Mouse (Mus musculus) NIH3T3 (cell line): ENCODE measurements around the gene Rabgap1l.

Source experiments
- DNase-seq: peaks from one replicate; pipeline ENCODE4 v3.0.0-alpha.2; 2012; ENCODE audit warnings: low read depth

Rabgap1l gene

DNA sequence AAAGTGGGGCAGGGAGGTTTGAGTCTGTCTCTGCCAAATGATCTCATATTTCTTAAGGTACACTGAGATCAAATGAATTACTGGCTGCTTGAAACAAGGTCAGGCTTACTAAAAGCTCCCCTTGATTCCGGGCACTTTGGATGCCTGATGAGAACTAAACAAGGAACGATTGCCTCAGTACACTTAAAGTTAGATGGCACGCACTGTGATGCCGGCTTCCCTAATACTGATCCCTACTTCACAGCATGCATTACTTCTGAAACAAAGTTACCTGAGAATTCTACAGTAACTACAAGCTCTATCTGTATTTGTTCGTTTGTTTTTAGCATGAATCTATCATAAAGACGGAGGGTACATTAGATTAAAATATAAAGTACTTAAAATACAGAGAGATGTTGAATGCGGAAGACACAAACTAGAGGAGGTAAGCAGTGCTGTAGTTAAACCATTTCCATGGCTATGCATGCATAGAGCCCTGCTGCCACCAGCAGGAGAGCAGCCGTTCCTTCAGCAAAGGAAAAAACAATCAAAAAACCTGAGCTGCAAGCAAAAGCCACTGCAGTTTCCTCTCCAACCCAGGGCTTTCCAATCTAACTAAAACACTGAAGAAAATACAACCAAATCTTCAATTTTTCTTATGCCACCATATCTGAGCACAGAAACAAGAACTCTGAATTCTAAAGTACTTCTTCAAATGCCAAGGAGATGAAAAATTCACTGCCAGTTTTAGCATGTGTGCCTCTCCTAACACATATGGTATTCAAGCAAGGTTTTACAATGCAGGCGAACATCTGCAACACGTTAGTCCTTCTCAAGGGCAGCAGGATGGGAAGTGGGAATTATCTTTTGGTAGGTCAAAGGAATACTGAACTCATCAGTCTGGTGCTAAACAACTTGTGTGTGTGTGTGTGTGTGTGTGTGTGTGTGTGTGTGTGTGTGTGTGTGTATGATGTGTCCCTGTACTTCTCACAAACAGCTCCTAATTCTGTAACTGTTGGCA is 415.4 kb downstream of the Rabgap1l start:
- peak; percentile 79 for DNase-seq

DNA sequence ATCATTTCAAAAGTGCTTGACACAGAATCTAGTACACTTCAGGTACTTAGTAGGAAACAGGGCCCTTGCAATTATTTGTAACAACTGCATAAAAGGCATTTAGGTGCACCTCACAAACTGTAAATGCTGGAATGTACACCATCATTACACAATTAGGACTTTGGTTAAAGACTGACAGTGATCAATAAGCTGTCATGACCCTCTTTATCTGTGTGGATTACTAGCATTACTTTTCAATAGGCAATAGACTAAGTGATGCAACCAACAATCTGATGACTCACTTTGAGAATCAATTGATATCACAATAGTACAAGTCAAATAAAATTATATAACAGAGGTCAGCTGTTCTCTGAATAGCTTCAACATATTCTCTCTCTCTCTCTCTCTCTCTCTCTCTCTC is 418.5 kb downstream of the Rabgap1l start:
- no peak for DNase-seq

DNA sequence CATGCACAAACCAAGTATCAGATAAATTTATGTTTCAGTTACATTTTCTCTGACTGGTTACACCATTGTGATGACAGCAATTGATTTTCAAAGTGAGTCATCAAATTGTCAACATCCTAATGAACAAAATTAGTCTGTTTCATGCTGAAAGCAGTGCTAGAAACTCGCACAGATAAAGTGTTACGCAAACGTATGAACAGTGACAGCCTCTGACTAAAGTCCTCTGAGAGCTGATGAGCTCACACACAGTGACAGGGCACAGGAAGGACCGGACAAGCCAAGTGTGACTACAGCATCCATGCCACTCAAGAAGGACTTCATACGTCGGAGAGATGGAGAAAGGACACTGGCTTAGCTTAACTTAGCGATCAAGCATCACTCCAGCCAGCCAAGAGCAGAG is 419.7 kb downstream of the Rabgap1l start:
- no peak for DNase-seq

DNA sequence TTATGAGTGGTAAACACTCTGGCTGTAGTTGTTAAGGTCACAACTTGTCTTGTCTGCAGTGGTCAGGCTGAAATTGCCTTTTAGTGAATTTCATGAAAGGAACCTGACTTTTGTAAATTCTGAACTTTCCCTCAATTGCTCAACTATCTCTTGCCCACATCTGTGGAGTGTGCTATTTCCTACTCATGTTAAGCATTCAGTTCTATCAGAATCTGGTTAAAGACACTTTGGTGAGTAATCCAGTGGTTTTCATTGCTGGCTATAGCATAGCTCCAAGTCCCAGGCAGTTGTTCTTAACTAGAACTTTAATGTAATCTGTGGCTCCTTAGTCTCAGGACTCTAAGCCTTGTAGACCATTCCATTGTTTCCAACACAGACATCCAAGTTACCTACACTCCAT is 421.3 kb downstream of the Rabgap1l start:
- peak; percentile 24 for DNase-seq

DNA sequence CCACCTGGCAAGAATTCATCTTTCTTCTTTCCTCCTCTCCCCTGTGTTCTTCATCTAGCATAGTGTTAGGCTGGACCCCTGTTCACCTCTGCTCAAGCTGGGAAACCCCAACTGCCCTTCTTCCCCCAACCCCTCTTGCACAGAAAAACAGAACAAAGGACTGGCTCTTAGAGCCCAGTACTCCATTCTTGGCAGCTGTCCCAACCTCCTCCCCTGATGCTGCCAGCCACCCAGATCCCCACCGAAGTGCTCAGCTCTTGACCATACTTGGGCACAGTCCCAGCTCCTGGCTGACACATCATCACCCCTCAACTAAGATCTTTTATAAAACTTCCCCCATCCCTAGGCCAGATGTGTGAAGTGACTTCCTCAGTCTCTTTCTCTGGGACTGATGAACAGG is 422.5 kb downstream of the Rabgap1l start:
- DNase-seq: peak; percentile 71

DNA sequence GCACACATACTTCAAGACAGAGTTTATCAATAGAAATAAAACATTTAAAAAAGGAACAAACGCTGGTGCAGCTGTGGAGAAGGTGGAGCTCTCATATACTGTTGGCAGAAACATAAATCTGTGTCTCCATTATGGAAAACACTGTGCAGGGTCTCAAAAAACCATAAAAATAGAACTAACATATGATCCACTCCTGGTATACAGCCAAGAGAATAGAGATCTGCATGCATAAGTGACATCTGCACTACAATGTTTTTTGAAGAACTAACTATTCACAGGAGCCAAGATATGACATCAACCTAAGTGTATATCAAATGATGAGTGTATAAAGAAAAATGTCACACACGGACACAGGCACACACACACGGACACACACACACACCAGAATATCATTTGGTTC is 426.4 kb downstream of the Rabgap1l start:
- no peak for DNase-seq

DNA sequence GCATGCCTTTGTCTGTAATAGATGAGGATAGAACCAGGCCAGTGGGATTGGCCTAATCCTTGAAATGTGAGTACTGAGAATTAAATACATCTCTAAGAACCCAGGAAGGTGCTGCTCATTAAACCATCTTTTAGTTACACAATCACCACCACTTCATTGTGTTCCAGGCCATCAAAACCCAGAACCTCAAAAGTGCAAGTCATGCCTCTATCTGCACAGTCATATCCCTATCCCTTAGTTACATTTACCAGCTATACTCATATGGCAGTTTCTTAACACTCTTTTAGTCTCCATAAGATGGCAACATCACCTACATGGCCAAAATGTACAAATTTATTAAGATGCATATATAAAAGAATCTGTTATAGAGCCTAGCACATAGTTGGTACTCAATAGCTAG is 435.7 kb downstream of the Rabgap1l start:
- no peak for DNase-seq

DNA sequence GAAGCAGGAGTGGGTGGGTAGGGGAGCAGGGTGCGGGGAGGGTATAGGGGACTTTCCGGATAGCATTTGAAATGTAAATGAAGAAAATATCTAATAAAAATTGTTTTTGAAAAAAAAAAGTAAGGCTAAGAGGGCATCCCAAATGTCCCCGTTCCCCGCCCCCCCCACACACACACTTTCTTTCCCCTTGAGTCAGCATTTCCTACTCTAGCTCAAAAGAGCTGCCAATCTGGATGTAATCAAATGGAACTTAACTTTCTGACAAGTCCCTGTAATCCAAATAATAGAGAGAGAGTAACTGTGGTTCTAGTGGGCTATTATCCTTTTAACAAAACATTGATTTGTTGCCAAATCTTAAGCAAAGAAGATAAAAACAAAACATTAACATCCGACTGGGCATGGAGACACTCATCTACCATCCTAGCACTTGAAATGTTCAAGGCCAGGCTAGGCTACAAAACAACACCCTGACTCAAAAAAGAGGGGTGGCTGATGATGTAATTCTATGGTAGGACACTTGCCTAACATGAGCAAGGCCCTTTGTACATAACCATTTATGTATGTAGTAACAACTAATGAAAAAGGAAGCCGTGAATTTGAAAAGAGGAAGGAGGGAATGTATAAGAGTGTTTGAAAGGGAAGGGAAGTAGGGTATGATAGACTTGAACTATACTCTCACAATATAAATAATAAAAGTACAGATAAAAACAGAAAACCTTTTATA is 439.1 kb downstream of the Rabgap1l start:
- no peak for DNase-seq

DNA sequence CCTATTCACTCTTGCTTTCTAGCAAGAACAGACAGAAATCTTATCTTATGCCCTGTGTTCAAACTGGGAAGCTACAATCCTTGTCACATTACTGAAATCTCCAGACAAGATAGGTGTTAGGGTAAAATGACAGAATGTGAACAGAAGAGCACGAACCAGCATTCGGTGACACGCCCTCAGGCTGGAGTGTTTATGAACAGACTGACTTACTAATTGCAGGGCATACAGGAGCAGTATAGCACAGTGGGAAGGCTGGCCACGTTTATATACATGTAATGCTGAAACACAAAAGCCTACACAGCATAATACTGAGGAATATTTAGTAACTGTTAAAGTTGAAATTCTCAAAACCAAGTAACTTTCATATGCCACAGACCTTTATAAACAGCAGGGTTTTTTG is 440.7 kb downstream of the Rabgap1l start:
- DNase-seq: no peak

DNA sequence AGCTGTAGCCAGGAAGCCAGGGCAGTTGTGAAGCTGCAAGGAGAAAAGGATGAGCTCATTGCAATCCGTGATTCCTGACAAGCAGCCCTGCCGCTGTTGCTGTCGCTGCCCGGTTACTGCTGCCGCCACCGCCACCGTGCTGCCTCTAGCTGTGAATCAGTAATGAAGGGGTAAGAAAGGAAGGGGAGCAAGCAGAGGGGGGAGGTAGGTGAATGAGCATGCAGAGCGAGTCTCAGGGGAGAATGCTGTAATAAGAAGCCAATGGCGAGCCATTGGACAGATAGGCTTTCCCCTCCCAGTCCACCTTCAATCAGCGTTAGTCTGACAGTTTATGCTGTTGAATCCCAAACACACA is 441.2 kb downstream of the Rabgap1l start:
- DNase-seq: peak; percentile 42

DNA sequence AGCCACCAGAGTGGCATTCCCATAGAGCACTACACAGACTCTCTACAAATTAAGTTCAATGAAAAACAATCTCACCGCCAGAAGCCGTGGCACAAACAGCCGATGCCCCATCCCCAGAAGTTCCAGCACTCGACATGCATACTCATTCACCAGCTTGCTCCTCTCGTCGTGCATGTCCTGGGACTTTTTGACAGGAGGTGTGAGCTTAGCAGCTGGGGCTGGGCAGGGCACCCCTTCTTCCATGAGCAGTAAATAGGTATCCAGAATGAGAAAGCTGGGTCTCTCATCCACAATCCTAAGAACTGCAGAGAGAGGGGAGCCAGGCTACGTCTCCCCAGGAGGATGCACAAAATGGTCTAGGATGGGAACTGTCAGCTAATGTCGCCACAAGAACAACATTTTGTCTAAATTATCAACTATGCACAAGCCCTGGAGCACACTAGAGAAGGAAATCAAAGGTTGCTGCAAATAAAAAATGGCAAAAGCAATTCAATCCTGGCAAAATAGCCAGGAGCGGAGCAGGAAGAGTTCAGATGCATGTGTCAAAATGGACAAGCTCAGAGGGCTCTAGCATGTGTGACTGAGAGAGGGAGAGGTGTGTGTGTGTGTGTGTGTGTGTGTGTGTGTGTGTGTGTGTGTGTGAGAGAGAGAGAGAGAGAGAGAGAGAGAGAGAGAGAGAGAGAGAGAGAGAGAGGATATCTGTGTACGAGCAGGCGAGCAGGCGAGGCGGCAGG is 441.7 kb downstream of the Rabgap1l start:
- no peak for DNase-seq

DNA sequence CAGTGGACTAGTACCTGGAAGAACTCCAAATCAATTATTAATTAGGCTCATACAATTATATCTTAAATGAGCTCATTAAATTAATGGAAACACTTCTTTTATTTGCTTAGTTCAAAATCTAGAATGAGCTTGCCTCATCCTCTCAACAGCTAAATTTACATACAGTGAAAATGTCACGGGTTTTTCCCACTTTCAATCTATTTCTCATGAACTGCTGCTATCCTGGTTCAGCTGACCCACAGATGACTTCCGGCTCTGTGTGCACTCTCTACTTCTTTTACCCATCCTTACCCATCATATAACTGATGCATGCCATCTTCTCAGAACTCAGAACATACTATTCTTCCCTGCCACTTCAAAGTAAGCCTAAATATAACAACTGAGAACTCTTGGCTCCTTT is 452.4 kb downstream of the Rabgap1l start:
- no peak for DNase-seq

DNA sequence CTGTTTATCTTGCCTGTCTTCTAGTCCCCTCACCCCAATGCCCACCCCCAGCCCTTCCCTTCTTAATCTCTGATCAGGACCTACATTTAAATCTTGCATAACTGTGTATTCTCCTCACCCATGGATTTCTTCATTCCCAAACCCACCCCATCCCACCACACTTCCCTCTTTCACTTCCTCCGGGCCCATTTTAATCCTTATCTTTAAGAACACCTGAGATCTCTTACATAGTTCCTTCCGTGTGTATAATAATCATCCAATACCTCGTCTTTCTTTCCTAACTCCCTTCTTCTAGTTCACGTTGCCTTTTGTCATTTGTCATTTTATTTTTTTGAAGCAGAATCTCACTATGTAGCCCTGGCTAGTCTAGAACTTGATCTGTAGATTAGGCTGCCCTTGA is 453.6 kb downstream of the Rabgap1l start:
- DNase-seq: no peak

DNA sequence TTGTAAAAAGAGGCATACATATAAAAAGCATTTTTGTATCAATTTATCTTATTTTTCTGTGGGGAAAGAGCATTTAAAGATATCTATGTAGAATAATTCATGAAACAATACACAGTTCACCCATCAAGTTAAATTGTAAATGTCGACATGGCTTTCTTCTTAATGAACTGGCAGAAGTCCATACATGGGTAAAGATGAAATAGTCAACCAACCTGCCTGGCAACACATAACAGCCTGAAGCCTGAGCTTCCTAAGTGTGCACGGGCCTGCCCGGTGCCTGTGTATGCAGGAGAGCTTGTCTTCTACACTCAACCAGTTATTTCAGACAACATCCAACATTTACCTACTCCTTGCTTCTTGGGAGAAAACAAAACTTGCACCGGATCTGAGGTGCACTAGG is 458.2 kb downstream of the Rabgap1l start:
- DNase-seq: no peak

DNA sequence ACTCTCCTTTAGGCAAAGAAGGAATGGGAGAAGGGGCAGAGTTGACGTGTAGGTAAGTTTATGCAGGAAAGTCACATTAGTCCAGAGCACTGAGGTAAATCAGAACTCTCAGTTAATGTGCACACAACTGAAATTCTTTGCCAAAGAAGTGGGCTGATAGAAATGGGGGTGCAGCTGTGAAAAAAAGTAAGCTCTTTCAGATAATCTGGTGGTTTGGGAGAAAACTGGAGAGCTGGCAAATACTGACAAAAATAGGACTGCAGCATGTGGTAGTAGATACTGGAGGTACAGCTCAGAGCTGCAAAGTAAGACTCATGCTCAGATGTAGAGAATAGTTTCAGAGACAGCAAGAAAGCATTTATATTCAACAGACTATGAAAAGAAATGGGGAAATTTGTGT is 462.2 kb downstream of the Rabgap1l start:
- DNase-seq: no peak

DNA sequence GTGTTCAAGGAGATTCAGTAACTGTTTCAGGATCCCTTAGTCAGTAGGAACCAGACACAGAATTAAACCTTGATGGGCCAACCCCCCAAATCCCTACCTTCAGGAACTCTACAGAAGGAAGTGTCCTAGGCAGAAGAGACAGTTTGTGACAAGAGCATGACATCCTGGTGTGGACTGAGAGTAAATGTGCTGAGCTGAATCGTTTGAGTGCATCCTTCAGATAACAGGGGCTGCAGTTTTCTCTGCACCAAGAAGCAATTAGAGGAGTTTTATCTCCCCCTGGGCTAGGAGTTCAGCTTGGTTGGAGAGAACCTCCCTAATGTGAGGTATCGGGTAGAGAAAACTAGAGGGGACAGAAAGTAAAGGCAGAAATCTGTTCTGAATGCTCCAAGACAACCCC is 462.8 kb downstream of the Rabgap1l start:
- DNase-seq: no peak

DNA sequence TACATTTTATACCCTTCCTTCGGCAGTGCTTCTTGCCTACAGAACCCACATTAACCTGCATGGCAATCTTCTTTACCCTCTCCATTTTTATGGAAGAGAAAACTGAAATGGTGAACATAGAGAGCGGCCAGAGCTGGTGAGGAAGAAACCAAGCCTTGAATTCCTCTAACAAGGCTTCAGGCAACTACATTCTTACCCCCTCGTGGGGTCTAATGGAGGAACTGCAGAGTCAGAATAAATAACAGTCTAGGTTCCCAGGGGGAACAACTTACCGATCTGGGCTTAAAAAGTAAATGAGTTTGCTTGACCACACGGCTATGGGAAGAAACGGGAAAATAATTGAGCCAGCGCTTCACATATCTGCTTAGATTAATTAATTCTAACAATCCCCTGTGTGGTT is 463.2 kb downstream of the Rabgap1l start:
- no peak for DNase-seq

DNA sequence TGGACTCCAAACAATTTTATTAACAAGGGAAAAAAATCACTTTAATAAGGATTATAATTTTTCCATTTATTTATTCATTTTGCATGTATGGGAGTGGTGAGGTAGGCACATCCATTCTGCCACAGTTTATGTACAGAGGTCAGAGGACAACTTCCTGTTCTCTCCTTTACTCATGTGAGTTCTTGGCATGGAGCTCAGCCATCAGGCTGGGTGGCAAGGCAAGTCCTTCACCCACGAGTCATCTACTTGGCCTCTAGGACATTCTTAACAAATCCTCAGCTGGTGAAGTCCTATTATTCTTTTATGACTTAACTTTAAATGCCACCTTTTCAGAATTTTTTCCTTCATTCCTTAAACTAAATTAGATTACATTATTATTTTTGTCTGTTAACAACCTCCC is 465.5 kb downstream of the Rabgap1l start:
- peak; percentile 20 for DNase-seq

DNA sequence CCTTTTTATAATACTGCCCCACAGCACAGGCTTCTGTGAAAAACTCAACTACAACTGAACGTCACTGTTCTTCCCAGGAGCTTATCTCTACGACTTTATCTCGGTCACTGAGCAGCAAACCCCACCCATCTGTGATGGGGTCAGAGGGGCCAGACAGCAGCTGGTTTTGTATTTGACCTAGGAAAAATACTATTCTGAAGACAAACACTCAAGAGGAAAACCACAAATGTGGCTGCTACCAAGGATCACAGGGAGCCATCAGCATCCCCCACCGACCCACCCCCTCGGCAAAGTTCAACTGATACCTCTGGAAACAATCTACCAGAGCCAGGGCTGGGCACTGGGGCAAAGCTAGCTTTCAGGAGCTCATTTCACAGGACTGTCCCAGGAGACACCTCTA is 467.5 kb downstream of the Rabgap1l start:
- DNase-seq: no peak

DNA sequence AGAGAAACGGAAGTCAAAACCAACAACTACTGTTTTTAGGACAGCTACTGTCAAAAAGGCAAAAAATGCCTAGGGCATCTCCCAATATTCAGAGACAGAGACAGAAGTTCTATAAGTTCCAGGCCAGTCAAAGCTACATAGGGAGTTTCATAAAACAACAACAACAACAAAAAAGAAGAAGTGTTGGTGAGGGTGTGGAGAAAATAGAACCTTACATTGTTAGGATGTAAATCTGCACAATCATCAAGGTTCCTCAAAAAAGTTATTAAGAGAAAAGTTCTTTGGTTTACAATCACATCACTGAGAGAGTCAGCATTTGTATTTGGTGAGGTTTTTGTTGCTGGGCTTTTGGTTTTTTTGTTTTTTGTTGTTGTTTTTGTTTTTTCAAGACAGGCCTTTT is 472.3 kb downstream of the Rabgap1l start:
- DNase-seq: no peak

DNA sequence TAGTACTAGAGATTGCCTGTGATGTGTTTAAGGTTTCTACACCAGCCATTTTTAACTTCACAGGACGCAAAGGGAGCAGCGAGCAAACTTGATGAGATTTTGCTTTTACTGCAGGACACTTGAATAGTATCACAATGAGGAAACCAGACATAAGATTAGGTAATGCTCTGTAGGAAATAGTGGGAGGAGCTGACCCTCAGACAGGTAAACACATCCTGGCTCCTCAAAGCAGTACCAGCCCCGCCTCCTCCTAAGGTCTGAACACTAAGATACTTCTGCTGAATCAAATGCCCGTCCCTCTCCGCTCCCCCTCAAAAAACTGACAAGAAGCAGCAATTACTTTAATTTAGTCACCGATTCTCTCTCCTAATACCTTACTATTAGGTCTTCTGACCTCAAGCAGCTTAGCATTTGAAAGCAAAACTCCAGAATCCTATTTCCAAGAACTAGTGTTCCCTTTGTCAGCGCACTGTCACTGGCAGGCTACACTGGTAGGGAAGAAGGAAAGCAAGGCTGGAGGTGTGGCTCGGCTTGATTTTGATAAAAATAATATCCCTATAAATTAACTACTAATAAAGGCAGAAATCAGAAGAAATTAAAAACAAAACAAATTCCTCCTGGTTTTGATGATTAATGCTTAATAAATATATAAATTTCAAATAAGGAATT is 474.8 kb downstream of the Rabgap1l start:
- DNase-seq: no peak

DNA sequence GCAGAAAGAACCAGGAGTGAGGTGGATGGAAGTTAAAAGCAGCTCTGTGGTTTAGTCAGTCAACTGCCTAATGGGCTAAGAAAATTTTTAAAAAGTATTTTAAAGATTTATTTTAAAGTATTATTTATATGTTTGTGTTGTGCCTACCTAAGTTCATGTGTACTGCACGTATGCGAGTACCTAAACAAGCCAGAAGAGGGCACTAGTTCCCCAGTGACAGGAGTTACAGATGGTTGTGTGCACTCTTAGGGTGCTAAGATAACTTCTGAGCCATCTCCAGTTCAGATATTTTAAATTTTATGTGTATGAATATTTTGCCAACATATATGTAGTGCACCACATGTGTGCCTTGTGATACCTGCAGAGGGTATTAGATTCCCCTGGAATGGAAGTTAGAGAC is 476.8 kb downstream of the Rabgap1l start:
- no peak for DNase-seq
